Mouse (Mus musculus): ENCODE results near the gene Tagap1. TPM values are rescaled to one million over a fixed set of nuclear protein-coding genes. Genes with fewer than 3 reads are reported as not detected.
"Not testable (repeated sequence)": the region's sequence is repeated elsewhere in the genome, so short reads cannot be mapped to it uniquely, and the experiment has no call there.

Tagap1 gene
- total and polyA plus RNA-seq, 2 experiments from 2014 or later = 40.7 to 52.7 TPM

DNA sequence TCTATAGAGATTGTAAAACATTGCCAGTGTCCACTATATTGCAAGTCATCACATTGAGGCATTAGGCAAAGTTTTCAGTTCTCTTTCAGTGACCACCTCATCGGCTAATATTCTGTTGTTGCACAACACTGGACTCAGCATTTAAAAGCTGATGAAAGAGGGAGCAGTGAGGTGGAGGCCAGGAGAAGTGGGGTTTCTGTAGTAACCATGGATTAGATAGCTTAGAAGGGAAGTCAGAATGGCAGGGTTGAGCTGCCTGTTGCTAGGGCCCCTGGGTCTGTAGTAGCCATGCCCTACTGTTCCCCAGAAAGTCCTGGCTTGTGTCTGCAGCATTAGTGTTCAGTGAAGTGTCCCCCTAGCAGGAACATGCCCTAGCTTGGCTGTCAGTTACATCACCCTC is 25.2 kb upstream of the Tagap1 start:
- not testable (repeated sequence) for H3K27ac ChIP-seq; DNase-seq (ENCODE audit: low spot score); H3K4me3 ChIP-seq (ENCODE audit: low read length); H3K9ac ChIP-seq (replicated peaks; ENCODE audit: low read length); H3K9me3 ChIP-seq (ENCODE audit: low read length); H3K36me3 ChIP-seq (ENCODE audit: insufficient read depth, low read length); H3K27me3 ChIP-seq (ENCODE audit: insufficient read depth, low read length); H3K4me1 ChIP-seq (ENCODE audit: insufficient read depth, low read length); ATAC-seq; H3K4me2 ChIP-seq (ENCODE audit: low read depth, low read length)
- WGBS = 92% methylated on average over 1 of the region's 1 CpGs

DNA sequence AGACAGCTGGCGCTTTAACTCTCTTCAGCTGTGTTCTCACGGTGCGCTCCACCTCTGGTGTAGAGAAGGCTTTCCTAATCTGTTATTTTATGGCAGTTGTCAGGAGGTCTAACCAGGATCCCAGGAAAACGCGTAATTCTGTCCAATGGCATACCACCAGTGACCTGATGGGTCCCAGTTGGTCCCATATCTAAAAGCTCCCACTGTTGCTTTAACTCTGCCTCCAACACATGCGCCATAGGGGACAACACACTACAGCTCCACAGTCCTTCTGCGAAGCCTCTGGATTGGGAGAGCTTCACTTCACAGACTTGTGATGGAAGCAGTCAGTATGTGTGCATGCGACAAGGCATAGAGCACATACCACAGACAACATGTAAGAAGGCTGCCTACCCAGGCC is 19.2 kb upstream of the Tagap1 start:
- H3K27me3 ChIP-seq (ENCODE audit: insufficient read depth, low read length); H3K9ac ChIP-seq (replicated peaks; ENCODE audit: low read length); DNase-seq (ENCODE audit: low spot score); H3K4me1 ChIP-seq (ENCODE audit: insufficient read depth, low read length); H3K27ac ChIP-seq; H3K4me2 ChIP-seq (ENCODE audit: low read depth, low read length); H3K36me3 ChIP-seq (ENCODE audit: insufficient read depth, low read length); ATAC-seq; H3K9me3 ChIP-seq (ENCODE audit: low read length); H3K4me3 ChIP-seq (ENCODE audit: low read length): not testable (repeated sequence)
- 89% methylated on average over 5 of the region's 8 CpGs for WGBS

DNA sequence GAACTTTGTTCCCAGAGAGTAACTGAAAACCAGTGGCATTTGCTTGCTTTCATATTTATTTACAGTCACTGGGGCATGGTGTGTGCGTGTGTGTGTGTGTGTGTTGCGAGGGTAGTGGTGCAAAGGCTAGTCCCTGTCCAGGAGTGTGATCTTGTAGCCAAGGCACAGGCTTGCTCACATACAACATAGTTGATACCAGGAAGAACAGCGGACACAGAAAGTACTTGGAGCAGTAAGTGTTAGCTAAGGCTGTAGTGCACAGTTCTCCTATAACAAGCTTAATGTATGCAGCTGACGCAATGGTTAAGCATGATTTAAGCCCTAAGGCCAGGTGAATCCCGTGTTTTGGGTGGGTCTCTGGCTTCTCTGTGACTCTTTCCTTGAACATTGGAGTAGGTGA is 18.4 kb upstream of the Tagap1 start:
- H3K27ac ChIP-seq; H3K4me1 ChIP-seq (ENCODE audit: insufficient read depth, low read length); H3K9ac ChIP-seq (replicated peaks; ENCODE audit: low read length); DNase-seq (ENCODE audit: low spot score); ATAC-seq; H3K27me3 ChIP-seq (ENCODE audit: insufficient read depth, low read length); H3K9me3 ChIP-seq (ENCODE audit: low read length); H3K36me3 ChIP-seq (ENCODE audit: insufficient read depth, low read length): not testable (repeated sequence)
- H3K4me3 ChIP-seq (ENCODE audit: low read length) = peak overlapping the region; percentile 45
- peak overlapping the region; percentile 55; the same call in 1 of the 2 replicates for H3K4me2 ChIP-seq (ENCODE audit: low read depth, low read length)
- WGBS = 8% methylated on average over 4 of the region's 5 CpGs

DNA sequence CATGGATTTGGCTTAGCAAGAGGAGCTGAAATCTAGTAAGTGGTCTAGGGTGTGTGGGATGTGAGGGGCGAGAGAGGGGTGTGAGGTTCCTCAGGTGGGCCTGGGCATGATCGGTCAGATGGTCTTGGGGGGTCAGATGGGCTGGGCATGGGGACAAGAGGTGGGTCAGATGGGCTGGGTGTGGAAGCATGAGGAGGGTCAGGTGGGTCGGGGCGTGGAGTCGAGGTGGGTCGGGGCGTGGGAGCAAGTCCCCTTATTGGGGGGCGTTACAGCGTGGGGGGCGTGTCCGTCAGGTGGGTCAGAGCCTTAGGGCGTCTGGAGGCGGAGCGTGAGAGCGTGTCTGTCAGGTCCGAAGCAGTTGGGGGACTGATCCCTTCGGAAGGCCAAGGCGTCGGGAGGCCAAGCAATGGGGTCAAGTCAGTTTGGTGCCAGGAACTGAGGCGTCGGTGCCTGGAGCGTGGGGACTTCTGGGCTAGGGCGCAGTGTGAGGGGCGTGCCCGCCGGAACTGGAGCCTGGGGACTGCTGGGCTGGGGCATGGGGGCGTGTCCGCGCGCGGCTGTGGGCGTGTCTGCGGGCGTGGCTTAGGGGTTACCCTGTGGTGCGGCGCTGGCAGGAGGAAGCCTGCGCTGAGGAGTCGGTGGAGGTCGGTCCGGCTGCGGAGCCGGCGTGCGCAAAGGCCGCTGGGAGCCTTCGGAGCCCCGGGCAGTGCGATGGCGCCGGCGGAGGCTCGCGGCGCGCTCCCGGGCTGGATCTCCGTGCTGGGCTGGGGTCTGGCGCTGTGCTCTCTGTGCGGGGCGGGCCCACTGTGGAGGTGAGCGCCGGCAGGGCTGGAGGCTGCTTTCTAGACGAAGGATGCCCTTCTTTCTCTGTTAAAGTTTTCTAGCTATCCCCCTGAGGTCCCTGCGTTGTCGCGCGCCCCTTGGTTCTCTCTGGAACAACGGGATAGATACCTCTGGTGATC is 17.6 kb upstream of the Tagap1 start, which contains the start of gene Gm49721:
Gene Gm49721 (plus strand): TSS at position 618 of the 962 bp plus-strand sequence.
- Histone ChIP-seq H3K4me2 (ENCODE audit: low read depth, low read length) (peak within 1 kb of the TSS; percentile 55; the same call in 1 of the 2 replicates), H3K4me3 (ENCODE audit: low read length) (peak within 1 kb of the TSS; percentile 45)
- not testable (repeated sequence) for H3K27me3 ChIP-seq (ENCODE audit: insufficient read depth, low read length); H3K27ac ChIP-seq; H3K9ac ChIP-seq (replicated peaks; ENCODE audit: low read length); H3K36me3 ChIP-seq (ENCODE audit: insufficient read depth, low read length); H3K9me3 ChIP-seq (ENCODE audit: low read length); H3K4me1 ChIP-seq (ENCODE audit: insufficient read depth, low read length)
- peak; percentile 97 for ATAC-seq
- DNase-seq (ENCODE audit: low spot score) = peak; percentile 9
- WGBS = 3% methylated on average over 35 of the region's 68 CpGs

DNA sequence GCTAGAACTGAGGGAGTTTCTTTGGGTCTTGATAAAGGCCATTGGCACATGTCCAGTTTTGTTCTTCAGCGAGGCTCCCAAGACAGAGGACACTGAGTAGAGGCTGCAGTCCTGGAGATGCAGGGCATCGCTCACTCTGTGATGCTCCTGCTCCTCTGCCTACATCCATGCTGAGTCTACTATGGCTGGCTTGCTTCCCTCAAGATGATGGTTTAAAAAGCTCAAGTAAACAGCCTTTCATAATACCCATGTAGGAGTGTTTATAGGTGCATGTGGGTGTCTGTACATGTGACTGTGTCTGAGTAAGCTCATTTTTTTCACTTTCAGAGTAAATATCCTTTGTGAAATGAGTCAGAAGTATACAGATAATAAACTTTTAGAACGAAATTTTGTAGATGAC is 14.0 kb upstream of the Tagap1 start:
- 76% methylated on average over 3 of the region's 3 CpGs for WGBS

DNA sequence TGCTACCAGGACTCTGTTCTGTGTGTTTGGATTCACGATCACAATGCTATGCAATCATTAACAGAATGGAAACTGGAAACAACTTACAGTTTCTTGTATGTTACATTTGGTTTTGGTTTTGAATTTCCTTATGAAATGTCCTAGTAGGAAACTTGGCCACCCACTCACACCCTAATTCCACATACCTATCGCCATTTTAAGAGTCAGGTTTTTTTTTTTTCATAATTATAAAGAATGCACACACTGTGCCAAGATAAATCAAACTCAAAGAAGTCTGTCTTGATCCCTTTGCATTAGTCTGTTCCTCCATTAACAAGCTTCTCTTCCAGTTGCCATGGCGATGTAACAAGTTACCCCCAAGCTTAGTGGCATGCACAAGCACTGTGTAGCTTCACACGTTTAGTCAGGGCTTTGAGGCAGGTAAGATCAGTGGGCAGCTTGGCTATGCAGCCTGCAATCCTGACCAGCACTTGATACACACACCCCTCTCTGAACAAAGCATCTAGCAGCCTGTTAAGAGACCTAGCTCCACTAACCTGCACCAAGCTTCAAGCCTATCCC is 12.0 kb upstream of the Tagap1 start:
- H3K4me1 ChIP-seq (ENCODE audit: insufficient read depth, low read length); DNase-seq (ENCODE audit: low spot score); H3K4me3 ChIP-seq (ENCODE audit: low read length); H3K4me2 ChIP-seq (ENCODE audit: low read depth, low read length); H3K9me3 ChIP-seq (ENCODE audit: low read length); H3K9ac ChIP-seq (replicated peaks; ENCODE audit: low read length); ATAC-seq; H3K27me3 ChIP-seq (ENCODE audit: insufficient read depth, low read length); H3K27ac ChIP-seq; H3K36me3 ChIP-seq (ENCODE audit: insufficient read depth, low read length): not testable (repeated sequence)
- WGBS = 47% methylated on average over 4 of the region's 4 CpGs

More for the DNA sequence above, 14.0 kb upstream of the Tagap1 start:
- not testable (repeated sequence) for H3K9ac ChIP-seq (replicated peaks; ENCODE audit: low read length); H3K9me3 ChIP-seq (ENCODE audit: low read length); H3K4me2 ChIP-seq (ENCODE audit: low read depth, low read length); ATAC-seq; H3K27me3 ChIP-seq (ENCODE audit: insufficient read depth, low read length); H3K36me3 ChIP-seq (ENCODE audit: insufficient read depth, low read length); H3K4me3 ChIP-seq (ENCODE audit: low read length); H3K27ac ChIP-seq; H3K4me1 ChIP-seq (ENCODE audit: insufficient read depth, low read length); DNase-seq (ENCODE audit: low spot score)

DNA sequence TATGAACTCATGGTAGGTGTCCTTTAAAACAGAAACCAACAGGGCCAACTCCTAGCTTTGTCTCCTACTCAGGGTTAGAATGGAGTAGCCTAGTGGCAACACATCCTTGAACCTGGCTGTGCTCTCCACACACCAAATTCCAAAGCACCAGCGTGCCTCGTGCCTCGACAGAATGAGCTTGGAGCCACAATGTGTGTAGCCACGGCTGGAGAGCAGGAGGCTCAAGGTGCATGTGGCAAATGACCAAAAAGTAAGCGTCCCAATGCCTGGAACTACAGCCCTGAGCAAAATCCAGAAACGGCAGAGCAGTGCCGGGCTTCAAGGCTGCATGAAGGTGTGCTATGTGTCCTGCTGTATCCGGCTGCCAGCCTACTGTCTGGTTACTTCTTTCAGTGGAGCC is 10.3 kb upstream of the Tagap1 start:
- not testable (repeated sequence) for H3K4me2 ChIP-seq (ENCODE audit: low read depth, low read length); H3K4me1 ChIP-seq (ENCODE audit: insufficient read depth, low read length); ATAC-seq; H3K4me3 ChIP-seq (ENCODE audit: low read length); H3K9ac ChIP-seq (replicated peaks; ENCODE audit: low read length); H3K27me3 ChIP-seq (ENCODE audit: insufficient read depth, low read length); H3K36me3 ChIP-seq (ENCODE audit: insufficient read depth, low read length); H3K9me3 ChIP-seq (ENCODE audit: low read length); H3K27ac ChIP-seq; DNase-seq (ENCODE audit: low spot score)
- 74% methylated on average over 8 of the region's 8 CpGs for WGBS

DNA sequence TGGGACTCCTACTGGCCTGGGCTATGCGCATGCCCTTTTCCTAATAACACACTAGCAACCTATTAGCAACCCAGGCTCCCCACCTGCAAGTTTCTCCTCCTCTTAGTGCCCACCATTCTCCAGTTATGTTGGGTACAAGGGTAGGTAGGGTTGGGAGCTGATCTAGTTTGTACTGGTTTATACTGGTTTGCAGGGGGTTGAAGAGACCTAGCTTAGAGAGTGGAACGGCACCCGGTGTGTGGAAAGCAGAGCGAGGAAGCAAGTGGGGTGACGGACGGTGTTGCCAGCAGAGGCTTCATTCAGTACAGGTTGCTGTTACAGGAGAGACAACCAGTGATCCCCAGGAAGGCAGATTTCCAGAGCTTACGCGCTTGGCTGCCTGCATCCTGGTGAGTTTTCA is 9.4 kb upstream of the Tagap1 start, which contains the start of gene Rnaset2b:
Gene Rnaset2b (plus strand): TSS at position 301 of the 400 bp plus-strand sequence.
- WGBS = no CpG with 5 or more reads among the region's 8 CpGs
- DNase-seq (ENCODE audit: low spot score); ATAC-seq: not testable (repeated sequence)

DNA sequence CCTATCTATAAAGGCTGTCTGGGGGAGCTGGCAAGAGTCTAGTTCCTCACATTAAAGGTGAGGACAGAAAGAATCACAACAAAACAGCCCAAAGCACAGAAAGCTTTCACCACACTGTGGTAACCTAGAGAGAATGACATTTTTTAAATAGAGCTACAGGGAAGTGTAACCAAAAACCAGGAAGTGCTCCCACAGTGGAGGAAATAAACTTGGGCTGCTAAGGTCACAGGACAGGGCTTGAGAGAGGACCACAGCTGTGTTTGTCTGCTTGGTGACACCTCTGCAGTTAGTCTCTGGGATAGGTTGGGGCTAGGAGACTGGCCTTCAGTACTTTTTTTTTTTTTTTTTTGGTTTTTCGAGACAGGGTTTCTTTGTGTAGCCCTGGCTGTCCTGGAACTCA is 6.7 kb upstream of the Tagap1 start:
- H3K9me3 ChIP-seq (ENCODE audit: low read length); DNase-seq (ENCODE audit: low spot score); H3K27ac ChIP-seq; H3K4me3 ChIP-seq (ENCODE audit: low read length); H3K4me1 ChIP-seq (ENCODE audit: insufficient read depth, low read length); H3K27me3 ChIP-seq (ENCODE audit: insufficient read depth, low read length); H3K9ac ChIP-seq (replicated peaks; ENCODE audit: low read length); H3K36me3 ChIP-seq (ENCODE audit: insufficient read depth, low read length); ATAC-seq; H3K4me2 ChIP-seq (ENCODE audit: low read depth, low read length): not testable (repeated sequence)
- 20% methylated on average over 1 of the region's 1 CpGs for WGBS

More for the DNA sequence above, 9.4 kb upstream of the Tagap1 start, which contains the start of gene Rnaset2b:
- not testable (repeated sequence) for H3K9me3 ChIP-seq (ENCODE audit: low read length); H3K4me3 ChIP-seq (ENCODE audit: low read length); H3K36me3 ChIP-seq (ENCODE audit: insufficient read depth, low read length); H3K27ac ChIP-seq; H3K9ac ChIP-seq (replicated peaks; ENCODE audit: low read length); H3K27me3 ChIP-seq (ENCODE audit: insufficient read depth, low read length); H3K4me1 ChIP-seq (ENCODE audit: insufficient read depth, low read length); H3K4me2 ChIP-seq (ENCODE audit: low read depth, low read length)
